Mouse (Mus musculus) kidney, adult 8-10 months (tissue): ENCODE data around the gene Glyat.
A peak's percentile ranks its signal among the peaks of the same experiment; 100 is the strongest.

Source experiments
- DNase-seq, 2 experiments: peaks; one replicate each; pipeline ENCODE4 v3.0.0; 2022

Glyat gene

GRCm38 (mm10) chr19:12685231-12685630 is 52.1 kb downstream of the Glyat start:
- DNase-seq, result peak in 1 of 2 experiments; percentile 32

DNA sequence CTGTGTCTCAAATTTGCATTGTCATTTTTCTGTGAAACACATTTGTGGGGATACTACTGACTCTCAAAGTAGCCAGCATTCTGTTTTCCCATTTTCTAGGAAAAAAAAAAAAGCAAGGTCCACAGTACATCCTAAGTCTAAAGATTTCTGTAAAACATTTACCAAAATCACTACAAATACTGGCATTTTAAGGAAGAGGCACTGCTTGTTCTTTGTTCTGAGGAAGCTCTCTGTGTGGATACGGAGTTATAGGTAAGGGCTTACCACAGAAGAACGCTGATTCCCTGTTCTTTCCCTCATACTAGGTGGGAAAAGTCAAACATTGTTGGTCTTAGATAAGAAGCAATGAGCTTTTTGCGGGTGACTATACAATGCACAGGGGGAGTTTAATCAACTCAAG is 62.5 kb downstream of the Glyat start, which contains the start of gene Keg1:
Gene Keg1, plus strand, starts transcription at position 197 of the 400 bp plus-strand sequence.
- peak; percentile 37 to 82 for DNase-seq

DNA sequence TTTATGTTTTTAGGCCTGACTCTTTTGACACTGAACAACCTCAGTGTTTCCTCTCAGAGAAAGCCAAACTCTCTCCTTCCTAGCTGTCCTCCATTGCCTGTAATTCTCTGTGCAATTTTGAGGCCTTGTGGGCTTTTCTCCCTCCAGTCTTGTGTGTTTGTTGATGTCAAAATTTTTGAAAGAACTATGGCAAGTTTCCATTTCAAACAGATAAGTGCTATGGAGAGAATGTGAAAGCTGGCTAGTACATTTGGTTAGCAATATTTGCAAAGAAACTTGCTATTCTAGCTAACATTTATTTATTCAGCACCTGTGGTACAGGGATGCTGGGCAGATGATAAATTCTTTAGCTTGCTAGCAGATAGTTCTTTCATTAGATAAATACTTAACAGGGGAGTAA is 63.1 kb downstream of the Glyat start:
- no peak for DNase-seq
